Mouse (Mus musculus): ENCODE results near the gene Ppp4r3a.

DNA sequence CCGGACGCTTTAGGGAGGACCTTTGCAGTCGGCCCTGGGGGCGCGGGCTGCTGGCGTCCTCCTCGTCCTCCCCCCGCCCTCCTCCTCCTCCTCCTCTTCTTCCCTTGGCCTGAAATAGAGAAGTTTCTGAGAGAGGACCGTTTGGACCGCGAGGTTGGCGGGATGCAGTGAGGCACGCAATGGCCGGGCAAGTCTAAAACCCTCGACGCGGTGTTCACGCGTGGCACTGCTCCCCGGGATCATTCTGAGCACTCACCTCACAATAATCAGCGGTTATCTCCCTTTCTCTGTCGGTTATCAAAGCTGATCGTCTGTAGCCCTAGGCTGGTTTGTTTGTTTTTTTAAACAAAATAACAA, 315 bp upstream of the Ppp4r3a start:
- TF ChIP-seq CTCF (IDR thresholded peaks at IDR 0.05; ENCODE audit: control insufficient read depth, insufficient read depth, insufficient read length) (no peak), MYOG (IDR thresholded peaks at IDR 0.05; ENCODE audit: control insufficient read depth, extremely low read depth, insufficient read length) (no peak), MYOD1 (IDR thresholded peaks at IDR 0.05; ENCODE audit: control insufficient read depth, insufficient read length, low read depth) (no peak), USF1 (IDR thresholded peaks at IDR 0.05; ENCODE audit: low read depth) (no peak)

Measured in C2C12 (cell line).